Mouse (Mus musculus) heart, embryonic 16.5 days (tissue): ENCODE measurements around the gene Arpp19. TPM values are rescaled to one million over a fixed set of nuclear protein-coding genes. Genes with fewer than 3 reads are reported as not detected.

ENCODE experiments used
- ATAC-seq: fragments of 200-750 bp; cut with Nextera tagmentation; replicated peaks from 2 replicates; pipeline ENCODE4 v1.8.0; 2017; ENCODE audit warnings: moderate number of reproducible peaks; ENCODE audit not compliant: insufficient read depth, low FRiP score; ENCODE audit errors: extremely low read depth
- H3K27ac ChIP-seq: fragments of 300-500 bp; sonication (generic); 2 replicates; pipeline ENCODE4 v1.5.1; 2014; ENCODE audit warnings: mild to moderate bottlenecking, low read length, control low read depth, moderate library complexity
- H3K27me3 ChIP-seq: fragments of 300-500 bp; sonication (generic); 2 replicates; pipeline ENCODE4 v1.6.1; 2014; ENCODE audit warnings: low read length, mixed read lengths; ENCODE audit not compliant: control insufficient read depth, insufficient read depth
- H3K36me3 ChIP-seq: fragments of 300-500 bp; sonication (generic); 2 replicates; pipeline ENCODE4 v1.6.1; 2014; ENCODE audit not compliant: control insufficient read depth, insufficient read depth
- H3K4me1 ChIP-seq: fragments of 300-500 bp; sonication (generic); 2 replicates; pipeline ENCODE4 v1.6.1; 2014; ENCODE audit warnings: low read length, mixed read lengths; ENCODE audit not compliant: control insufficient read depth, insufficient read depth
- H3K4me2 ChIP-seq: fragments of 300-500 bp; sonication (generic); 2 replicates; pipeline ENCODE4 v1.6.1; 2014; ENCODE audit warnings: low read depth, mild to moderate bottlenecking, control low read depth, low read length
- H3K4me3 ChIP-seq: fragments of 300-500 bp; sonication (generic); 2 replicates; pipeline ENCODE4 v1.5.1; 2014; ENCODE audit warnings: mild to moderate bottlenecking, control low read depth, low read length
- H3K9ac ChIP-seq: fragments of 300-500 bp; sonication (generic); 2 replicates; pipeline ENCODE4 v1.6.1; 2014; ENCODE audit warnings: low read length, control low read depth
- H3K9me3 ChIP-seq: fragments of 300-500 bp; sonication (generic); replicated peaks from 2 replicates; pipeline ENCODE4 v1.6.1; 2016; ENCODE audit warnings: low read length; ENCODE audit not compliant: control insufficient read depth
- WGBS: fragments of 180-500 bp; shearing (Covaris S2); extraction: QIAGEN DNeasy Blood & Tissue Kit; methylation state at CpG from one replicate; pipeline ENCODE4 v1.1.7; 2014; 5-methylcytosine and 5-hydroxymethylcytosine counted together
- polyA plus RNA-seq: library from polyadenylated mRNA; unstranded; fragments of >200 nt; fragmentation: Nextera tagmentation; extraction: Ambion mirVana; gene quantifications from 2 replicates; pipeline ENCODE4 v1.2.1, GENCODE M21; 2015

The Arpp19 gene
- polyA plus RNA-seq, 1 experiment from 2014 or later = 195 TPM

- Histone ChIP-seq H3K4me2 (peak overlapping the region; percentile 70), H3K4me1 (peaks cover 12% of the 10 kb centered on the region), H3K36me3 (no peaks in the 10 kb centered on the region), H3K9ac (peak overlapping the region; percentile 87), H3K27me3 (no peaks in the 10 kb centered on the region), H3K27ac (peak overlapping the region; percentile 87), H3K4me3 (peak overlapping the region; percentile 94), H3K9me3 (no peaks in the 10 kb centered on the region)
- no peak; the same call in 1 of the 2 replicates for ATAC-seq
- WGBS = under 1% methylated on average over 29 of the region's 29 CpGs
Observed at GRCm38 (mm10) chr9:75071706-75072192, 34.3 kb downstream of the Arpp19 start.

- peak overlapping the region; percentile 87 for H3K9ac ChIP-seq
- no peaks in the 10 kb centered on the region for H3K36me3 ChIP-seq
- 22% methylated on average over 3 of the region's 3 CpGs for WGBS
- H3K4me2 ChIP-seq = peak overlapping the region; percentile 70
- H3K27ac ChIP-seq = no peak overlapping the region
- H3K4me3 ChIP-seq = peak overlapping the region; percentile 94
- ATAC-seq = no peak
- H3K4me1 ChIP-seq = peaks cover 12% of the 10 kb centered on the region
- no peaks in the 10 kb centered on the region for H3K9me3 ChIP-seq
- no peaks in the 10 kb centered on the region for H3K27me3 ChIP-seq
Observed at GRCm38 (mm10) chr9:75072361-75072760, 34.9 kb downstream of the Arpp19 start.

GRCm38 (mm10) chr9:75077191-75077590 is 39.8 kb downstream of the Arpp19 start:
- H3K4me2 ChIP-seq = no peak overlapping the region
- H3K9me3 ChIP-seq = no peaks in the 10 kb centered on the region
- no peak overlapping the region for H3K4me3 ChIP-seq
- H3K36me3 ChIP-seq = no peaks in the 10 kb centered on the region
- ATAC-seq = no peak
- H3K9ac ChIP-seq = no peak overlapping the region
- H3K27ac ChIP-seq = no peak overlapping the region
- no peaks in the 10 kb centered on the region for H3K27me3 ChIP-seq
- peaks cover 5% of the 10 kb centered on the region; the same call in 1 of the 2 replicates for H3K4me1 ChIP-seq

- Histone ChIP-seq H3K4me2 (no peak overlapping the region), H3K4me3 (no peak overlapping the region), H3K27ac (peak overlapping the region; percentile 45), H3K9me3 (no peaks in the 10 kb centered on the region), H3K9ac (no peak overlapping the region), H3K36me3 (no peaks in the 10 kb centered on the region), H3K4me1 (peaks cover 13% of the 10 kb centered on the region), H3K27me3 (no peaks in the 10 kb centered on the region)
- no peak for ATAC-seq
- 56% methylated on average over 5 of the region's 5 CpGs for WGBS
Observed at GRCm38 (mm10) chr9:75085242-75085824, 47.9 kb downstream of the Arpp19 start.

- peak overlapping the region; percentile 79 for H3K27ac ChIP-seq
- H3K9ac ChIP-seq = no peak overlapping the region
- no peaks in the 10 kb centered on the region for H3K27me3 ChIP-seq
- 37% methylated on average over 2 of the region's 2 CpGs for WGBS
- no peaks in the 10 kb centered on the region for H3K36me3 ChIP-seq
- ATAC-seq = no peak
- H3K4me1 ChIP-seq = peaks cover 15% of the 10 kb centered on the region
- H3K9me3 ChIP-seq = no peaks in the 10 kb centered on the region
- H3K4me3 ChIP-seq = peak overlapping the region; percentile 16
- peak overlapping the region; percentile 51 for H3K4me2 ChIP-seq
Observed at GRCm38 (mm10) chr9:75087823-75088222, 50.4 kb downstream of the Arpp19 start.

GRCm38 (mm10) chr9:75089285-75089684 is 51.9 kb downstream of the Arpp19 start:
- WGBS = 54% methylated on average over 3 of the region's 3 CpGs
- Histone ChIP-seq H3K36me3 (no peaks in the 10 kb centered on the region), H3K9me3 (no peaks in the 10 kb centered on the region), H3K4me2 (no peak overlapping the region), H3K27me3 (no peaks in the 10 kb centered on the region), H3K9ac (no peak overlapping the region), H3K4me3 (no peak overlapping the region), H3K27ac (no peak overlapping the region), H3K4me1 (peaks cover 15% of the 10 kb centered on the region)
- no peak for ATAC-seq

- Histone ChIP-seq H3K27ac (no peak overlapping the region), H3K36me3 (no peaks in the 10 kb centered on the region), H3K27me3 (no peaks in the 10 kb centered on the region), H3K9ac (no peak overlapping the region), H3K9me3 (no peaks in the 10 kb centered on the region), H3K4me2 (no peak overlapping the region), H3K4me1 (peaks cover 6% of the 10 kb centered on the region; the same call in 1 of the 2 replicates), H3K4me3 (no peak overlapping the region)
- WGBS = 85% methylated on average over 1 of the region's 1 CpGs
- no peak for ATAC-seq
Observed at GRCm38 (mm10) chr9:75092134-75092533, 54.7 kb downstream of the Arpp19 start.

GRCm38 (mm10) chr9:75094762-75095161 is 57.3 kb downstream of the Arpp19 start:
- Histone ChIP-seq H3K27ac (no peak overlapping the region), H3K4me2 (no peak overlapping the region), H3K9me3 (no peaks in the 10 kb centered on the region), H3K27me3 (no peaks in the 10 kb centered on the region), H3K4me3 (no peak overlapping the region), H3K9ac (no peak overlapping the region), H3K4me1 (0 out of 2 replicates have a peak, but pooled peaks cover 2% of the 10 kb centered on the region), H3K36me3 (no peaks in the 10 kb centered on the region)
- WGBS = 69% methylated on average over 3 of the region's 3 CpGs
- no peak for ATAC-seq

- WGBS = 93% methylated on average over 9 of the region's 9 CpGs
- no peaks in the 10 kb centered on the region for H3K9me3 ChIP-seq
- no peaks in the 10 kb centered on the region for H3K36me3 ChIP-seq
- no peak overlapping the region for H3K27ac ChIP-seq
- no peak overlapping the region for H3K9ac ChIP-seq
- H3K27me3 ChIP-seq = no peaks in the 10 kb centered on the region
- H3K4me1 ChIP-seq = no peaks in the 10 kb centered on the region
- H3K4me3 ChIP-seq = no peak overlapping the region
- ATAC-seq = no peak
- H3K4me2 ChIP-seq = no peak overlapping the region
Observed at GRCm38 (mm10) chr9:75098937-75099336, 61.5 kb downstream of the Arpp19 start.
